Mouse (Mus musculus) left cerebral cortex, postnatal 14 days (tissue): ENCODE data around the gene Casq2. TPM values are rescaled to one million over a fixed set of nuclear protein-coding genes. Genes with fewer than 3 reads are reported as not detected.
A peak's percentile ranks its signal among the peaks of the same experiment; 100 is the strongest.

Source experiments
- DNase-seq, 2 experiments: peaks; one replicate each; pipeline ENCODE4 v3.0.0; 2021 to 2022; ENCODE audit warnings: low spot score in 2 of 2, mixed read lengths in 1 of 2
- intact Hi-C: fragments of 180-260 bp; cut with DNase I; formaldehyde crosslinking; loops from one replicate; pipeline ENCODE4 v1.15.1; 2025
- total RNA-seq, 2 experiments: library from RNA; stranded (reverse); gene quantifications; 2 replicates each; pipeline ENCODE4 v1.2.3; 2021

Casq2 gene
- total RNA-seq, 2 experiments from 2014 or later = 1.5 to 2.2 TPM

DNA sequence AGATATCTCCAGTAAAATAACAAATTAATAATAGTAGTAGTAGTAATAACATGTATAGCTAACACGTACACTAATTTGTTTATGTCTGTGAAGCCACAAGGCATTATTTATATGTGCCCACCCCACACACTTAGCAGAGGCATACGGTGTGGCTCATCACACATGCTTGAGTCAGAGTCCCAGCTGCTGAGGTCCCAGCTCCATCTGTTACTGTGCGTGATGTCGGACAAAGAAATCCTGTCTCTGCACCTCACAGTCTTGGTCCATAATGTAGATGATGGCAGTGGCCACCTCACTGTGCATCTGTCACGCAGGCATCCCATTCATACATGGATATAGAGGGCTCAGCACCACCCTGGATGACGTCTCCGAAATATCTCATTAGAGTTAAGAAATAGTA lies 15.9 kb upstream of the Casq2 start:
- peak in 1 of 2 experiments; percentile 12 for DNase-seq
- intact Hi-C loops = no loop called here

DNA sequence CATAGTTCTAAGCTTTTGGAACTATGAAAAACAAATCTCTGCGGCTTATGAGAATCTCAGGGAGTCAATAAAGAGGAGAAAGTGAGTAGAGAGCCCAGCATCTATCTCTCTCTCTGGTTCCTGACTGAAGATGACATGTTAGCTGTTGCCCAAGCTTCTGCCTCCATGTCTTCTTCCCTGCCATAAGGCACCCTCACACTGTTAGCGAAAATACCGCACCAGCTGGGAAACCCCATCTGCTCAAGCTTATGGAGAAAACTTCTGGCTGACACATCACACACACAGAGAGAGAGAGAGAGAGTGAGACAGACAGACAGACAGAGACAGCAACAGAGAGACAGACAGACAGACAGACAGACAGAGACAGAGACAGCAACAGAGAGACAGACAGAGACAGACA lies 15.2 kb upstream of the Casq2 start:
- peak; percentile 34 to 75 for DNase-seq
- intact Hi-C loops = no loop called here

DNA sequence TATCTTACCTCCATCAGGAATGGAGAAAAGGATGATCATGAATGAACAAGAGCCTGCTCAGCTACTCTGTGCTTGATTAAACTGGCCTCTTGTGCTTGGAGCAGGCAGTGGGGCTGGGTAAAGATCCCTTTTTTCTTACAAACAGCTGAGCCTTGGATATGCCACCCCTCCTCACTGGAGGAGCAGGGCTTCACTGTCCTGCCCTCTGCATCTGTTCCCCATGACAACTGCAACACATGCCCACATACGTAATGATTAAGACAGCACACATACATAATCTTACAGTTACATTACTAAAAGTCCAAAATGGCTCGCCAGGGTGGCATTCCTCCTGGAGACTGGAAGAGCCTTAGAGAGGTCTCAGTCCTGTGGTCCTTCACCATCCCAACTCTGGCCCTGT lies 6.8 kb upstream of the Casq2 start:
- DNase-seq = no peak

DNA sequence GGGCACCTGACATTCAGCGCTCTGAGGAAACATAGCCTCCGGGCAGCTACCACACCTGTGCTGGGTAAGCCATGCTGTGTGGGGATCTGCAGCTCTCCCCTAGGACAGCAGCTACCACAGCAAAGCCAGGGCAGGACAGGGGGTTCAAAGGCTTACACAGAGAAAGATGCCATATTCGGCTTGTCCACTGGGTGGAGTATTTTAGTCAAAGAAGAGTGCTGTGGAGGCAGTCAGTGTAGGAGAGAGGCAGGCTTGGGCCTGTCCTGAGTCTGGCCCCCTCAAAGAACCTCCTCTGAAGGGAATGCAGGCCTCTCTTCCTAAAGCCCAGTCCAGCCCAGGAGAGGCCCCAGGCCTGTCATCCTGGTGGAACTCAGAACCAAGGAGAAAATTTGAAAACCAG lies 4.4 kb upstream of the Casq2 start:
- intact Hi-C loops = loop anchor here (2.0 to 5.0 kb wide), 2 partner anchors 161 to 610 kb away; no protein-coding TSS in a partner anchor
- peak; percentile 69 to 83 for DNase-seq

More for the DNA sequence above, 6.8 kb upstream of the Casq2 start:
- intact Hi-C loops = no loop called here

DNA sequence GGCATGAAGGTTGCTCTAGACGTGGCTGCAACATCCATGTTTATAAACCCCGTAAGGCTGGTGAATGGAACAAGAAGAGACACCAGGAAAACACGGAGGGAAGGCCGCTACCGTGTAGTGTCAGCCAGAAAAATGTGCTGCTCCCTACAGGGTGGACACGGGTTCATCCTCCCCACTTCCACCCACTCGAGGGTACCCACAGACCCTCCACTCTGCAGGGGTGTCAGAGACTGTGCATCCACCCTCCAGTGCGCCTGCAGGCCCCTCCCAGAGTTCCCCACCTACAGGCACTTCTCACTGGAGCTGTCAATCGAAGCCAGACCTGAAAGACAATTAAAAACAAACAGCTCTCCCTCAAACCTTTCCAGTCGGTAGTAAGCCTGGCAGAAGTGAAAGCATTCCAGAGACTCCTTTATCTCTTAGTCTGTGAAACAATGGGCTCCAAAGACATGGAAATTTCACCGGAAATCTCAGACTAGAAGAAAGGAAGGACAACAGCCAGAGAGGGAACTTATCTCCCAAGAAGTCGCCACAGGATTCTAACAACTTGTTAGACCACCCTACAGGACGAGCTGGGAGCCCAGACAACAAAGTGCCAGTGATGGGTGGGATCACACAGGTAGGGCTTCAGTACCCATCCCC lies 2.5 kb upstream of the Casq2 start:
- no peak for DNase-seq
- intact Hi-C loops = loop anchor here (5.0 kb wide), 1 partner anchor 609 kb away; no protein-coding TSS in a partner anchor

DNA sequence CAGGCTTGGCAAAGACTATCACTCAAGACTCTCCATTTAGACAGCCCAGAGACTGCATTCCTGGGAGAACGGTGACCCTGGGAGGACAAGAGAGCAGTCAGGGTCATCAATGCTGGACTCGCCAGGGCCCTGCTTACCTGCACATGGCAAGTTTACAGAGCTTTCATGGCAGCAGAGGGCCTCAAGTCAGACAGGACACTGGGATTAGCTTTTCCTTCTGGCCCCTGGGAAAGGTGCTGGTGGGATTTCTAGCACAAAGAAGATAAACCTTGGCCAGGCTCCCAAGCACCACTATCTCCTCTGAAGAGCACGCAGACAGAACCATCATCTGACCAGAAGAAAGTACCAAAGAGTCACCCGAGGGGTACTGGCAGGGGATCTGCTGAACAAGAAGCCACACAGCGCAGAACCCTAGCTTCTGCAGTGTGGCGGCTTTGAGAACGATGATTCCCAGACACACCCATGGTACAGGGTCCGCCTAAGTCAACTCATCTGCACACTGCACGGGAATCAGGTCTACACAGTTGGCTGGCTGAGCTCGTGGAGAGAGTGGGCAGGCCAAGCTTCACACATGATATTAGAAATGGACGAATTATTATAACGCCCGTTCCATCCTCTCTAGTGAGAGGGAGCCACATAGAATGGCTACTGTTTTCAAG lies 1.3 kb upstream of the Casq2 start:
- intact Hi-C loops = loop anchor here (5.0 kb wide), 1 partner anchor 607 kb away; no protein-coding TSS in a partner anchor
- no peak for DNase-seq

DNA sequence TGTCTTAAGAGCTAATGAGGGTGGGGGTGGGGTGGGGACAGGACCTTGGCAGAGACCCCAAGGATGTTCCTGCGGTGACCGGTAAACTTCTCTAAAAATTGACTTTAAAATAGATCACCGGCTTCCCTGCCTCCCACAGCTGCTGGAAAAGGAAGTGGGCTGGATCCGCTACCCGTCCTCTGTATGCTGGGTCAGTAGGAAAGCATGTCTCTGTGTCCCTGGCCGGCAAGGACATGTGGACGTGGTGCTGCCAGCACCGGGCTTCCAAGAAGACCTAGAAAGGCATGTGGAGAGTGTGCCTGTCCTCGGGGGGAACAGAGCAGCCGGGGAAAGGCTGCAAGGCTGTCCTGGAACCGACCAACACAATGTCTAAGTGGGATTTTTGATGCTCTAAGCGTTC lies 496 bp upstream of the Casq2 start:
- intact Hi-C loops = no loop called here
- DNase-seq = no peak

DNA sequence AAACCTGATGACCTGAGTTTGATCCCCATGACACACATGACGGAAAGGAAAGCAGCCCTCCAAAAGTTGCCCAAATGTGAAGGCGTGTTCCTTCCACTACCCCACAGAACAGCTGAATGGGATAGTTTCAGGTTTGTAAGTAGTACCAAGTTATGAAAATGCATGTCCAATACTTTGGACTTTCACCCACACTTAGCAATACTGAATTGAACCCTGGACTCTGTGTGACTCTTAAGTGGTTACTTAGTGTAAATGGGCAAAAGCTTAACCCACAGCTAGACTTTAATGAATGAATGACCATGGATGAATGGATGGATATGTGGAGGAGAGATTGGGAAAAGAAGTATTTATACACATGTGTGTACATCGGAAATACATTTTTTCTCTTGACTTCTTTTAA lies 8.6 kb downstream of the Casq2 start:
- intact Hi-C loops = no loop called here
- DNase-seq = no peak

DNA sequence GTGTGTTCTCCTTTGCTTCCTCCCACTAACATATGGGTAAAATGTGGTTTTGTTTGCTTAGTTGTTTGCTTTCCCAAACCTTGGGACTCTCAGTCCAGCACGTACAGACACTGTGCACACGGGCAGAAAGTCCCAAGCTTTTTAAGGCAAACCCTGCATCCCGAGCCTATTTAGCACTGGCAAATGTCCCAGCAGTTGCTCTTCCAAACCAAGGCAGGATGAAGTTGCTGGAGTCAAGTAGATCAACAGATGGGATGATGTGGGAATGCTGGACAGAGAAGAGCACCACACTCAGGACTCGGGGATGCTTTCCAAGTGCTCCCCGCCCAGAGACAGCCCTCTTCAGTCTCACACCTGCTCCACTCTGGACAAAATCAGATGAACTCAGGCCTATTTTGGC lies 9.2 kb downstream of the Casq2 start:
- DNase-seq = no peak
- intact Hi-C loops = no loop called here

DNA sequence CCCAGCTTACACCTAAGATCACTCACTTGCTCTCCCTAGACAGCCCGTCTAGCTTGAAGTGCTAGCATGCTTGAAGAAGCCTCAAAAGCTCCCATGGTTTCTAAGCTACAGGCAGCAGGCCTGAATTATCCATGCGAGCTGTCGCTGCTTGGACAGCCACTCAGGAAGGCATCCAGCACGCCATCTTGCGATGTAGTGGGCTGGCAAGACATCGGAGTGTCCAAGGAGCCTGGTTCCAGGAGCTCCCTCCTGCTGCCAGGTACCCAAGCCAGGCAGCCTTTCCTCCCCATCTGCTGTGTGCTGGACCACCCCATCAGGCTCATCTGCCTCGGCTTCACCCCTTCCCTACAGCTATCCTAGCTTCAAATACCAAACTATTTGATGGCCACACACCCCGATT lies 10.2 kb downstream of the Casq2 start:
- no peak for DNase-seq
- intact Hi-C loops = no loop called here

DNA sequence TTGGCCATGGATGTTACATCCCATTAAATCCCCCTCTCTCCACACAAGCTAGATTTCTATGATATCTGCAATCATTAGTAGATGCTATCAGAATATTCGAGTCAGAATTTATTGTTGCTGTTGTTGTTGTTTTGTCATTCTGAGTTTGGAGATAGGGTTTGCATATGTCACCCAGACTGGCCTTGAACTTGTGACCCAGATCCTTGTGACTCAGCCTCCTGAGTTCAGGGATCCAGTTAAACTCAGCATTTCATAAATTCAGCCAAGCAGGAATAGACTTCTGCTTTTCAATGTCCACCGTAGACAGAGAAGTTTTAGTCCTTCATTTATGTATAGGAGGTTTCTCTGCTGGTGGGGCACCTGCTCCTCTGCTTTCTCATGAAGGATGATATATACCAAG lies 10.8 kb downstream of the Casq2 start:
- DNase-seq = no peak
- intact Hi-C loops = no loop called here

DNA sequence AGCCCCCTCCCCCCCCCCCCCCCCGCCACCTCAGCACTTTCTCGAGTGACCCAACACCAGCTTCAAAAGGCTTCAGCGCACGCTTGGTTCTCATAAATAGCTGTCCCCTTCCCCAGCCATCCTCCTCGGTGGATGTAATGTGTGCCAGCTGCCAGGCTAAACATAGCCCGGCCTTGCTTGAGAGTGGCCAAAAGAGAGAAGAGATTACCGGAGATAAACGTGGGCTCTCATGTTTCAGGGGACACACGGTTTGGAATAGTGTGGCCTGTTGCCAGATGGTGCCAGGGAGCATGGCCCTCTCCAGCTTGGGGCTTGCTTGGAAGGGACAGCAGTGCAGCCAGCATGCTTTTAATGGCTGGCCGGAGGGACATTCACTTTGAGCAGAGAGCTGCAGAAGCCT lies 13.0 kb downstream of the Casq2 start:
- no peak for DNase-seq
- intact Hi-C loops = no loop called here

DNA sequence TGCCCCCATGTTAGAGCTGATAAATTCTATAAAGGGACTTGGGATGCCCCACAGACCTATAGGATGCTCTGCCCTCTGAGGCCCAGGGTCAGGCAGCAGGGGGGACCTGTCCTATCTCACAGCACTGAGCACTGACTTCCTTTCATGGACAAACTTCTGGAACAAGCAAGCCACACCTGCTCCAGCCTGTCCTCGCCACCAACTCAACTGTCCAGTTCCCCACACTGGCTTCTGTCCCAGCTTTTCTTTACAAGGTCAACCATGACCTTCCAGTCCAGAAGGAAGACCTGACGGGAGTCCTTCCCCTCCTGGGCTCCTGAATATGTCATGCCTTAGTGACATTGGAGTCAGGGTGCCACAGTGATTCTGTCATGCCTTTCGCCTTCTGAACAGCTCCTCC lies 13.6 kb downstream of the Casq2 start:
- intact Hi-C loops = no loop called here

DNA sequence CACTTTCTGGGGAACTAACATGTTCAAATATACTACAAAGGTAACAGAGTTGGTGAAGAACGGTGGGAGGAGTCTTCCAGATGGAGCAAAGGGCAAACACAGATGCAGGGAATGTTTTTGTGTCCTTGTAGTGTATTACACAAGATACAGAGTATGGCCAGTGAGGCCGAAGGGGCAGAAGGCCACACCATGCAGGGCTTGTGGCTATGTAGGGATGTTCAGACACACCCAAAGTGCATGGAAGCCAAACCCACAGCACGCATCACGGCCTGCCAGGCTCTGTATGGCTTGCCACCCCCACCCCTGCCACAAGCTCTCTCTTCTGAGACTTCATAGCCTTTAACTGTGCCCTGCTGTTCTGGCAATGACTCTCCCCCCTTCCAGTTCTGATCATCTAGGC lies 15.2 kb downstream of the Casq2 start:
- intact Hi-C loops = no loop called here
- no peak for DNase-seq

More for the DNA sequence above, 13.6 kb downstream of the Casq2 start:
- DNase-seq = no peak

DNA sequence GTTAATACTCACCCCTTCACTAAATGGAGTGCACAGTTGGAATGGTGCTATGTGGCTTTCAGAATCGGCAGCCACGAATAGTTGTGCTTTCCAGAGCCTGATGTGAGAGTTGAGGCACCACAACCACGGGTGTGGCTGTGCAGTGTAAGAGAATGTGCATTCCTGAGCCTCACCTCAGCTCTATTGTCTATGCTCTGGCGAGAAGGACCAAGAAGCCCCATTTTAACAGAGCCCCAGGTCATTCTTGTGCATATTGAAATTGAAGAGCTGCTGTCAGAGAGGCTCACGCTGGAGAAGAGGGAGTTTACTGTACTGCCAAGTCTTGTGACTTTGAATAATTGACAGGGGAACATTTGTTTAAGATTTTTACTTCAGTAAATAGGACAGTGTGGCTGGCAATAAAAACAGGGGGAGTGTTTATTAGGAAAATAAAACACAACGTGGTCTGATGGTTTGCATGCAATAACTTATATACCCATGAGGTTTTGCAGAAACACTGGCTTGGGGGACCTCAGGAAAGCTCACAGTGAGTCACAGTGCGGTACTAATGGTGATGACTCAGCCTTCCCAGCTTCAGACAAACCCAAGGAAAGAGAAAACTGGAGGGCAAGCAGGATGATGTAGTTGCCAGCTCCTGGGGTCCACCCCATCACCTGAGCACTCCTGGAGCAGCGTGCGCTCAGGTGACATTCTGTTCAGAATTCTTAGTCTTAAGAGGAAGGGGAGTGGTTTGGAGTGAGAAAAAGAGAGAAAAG lies 17.8 kb downstream of the Casq2 start:
- intact Hi-C loops = no loop called here

DNA sequence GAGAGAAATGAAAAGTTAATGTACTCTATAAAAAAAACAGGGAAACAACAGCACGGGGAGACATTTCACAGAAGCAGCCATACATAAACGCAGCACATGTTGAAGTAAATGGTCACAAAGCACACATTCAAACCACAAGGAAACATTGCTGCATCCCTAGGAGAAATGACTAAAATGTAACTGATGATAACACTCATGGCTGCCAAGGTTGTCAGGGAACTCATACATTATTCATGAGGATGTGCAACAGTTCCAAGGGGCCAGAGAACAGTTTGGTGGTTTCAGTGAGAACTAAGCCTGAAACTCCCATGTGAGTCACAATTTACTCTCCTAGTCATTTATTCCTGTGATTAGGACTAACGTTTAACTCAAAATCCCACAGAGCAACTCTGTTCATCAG lies 22.0 kb downstream of the Casq2 start:
- no peak for DNase-seq
- intact Hi-C loops = no loop called here

More for the DNA sequence above, 17.8 kb downstream of the Casq2 start:
- no peak for DNase-seq

DNA sequence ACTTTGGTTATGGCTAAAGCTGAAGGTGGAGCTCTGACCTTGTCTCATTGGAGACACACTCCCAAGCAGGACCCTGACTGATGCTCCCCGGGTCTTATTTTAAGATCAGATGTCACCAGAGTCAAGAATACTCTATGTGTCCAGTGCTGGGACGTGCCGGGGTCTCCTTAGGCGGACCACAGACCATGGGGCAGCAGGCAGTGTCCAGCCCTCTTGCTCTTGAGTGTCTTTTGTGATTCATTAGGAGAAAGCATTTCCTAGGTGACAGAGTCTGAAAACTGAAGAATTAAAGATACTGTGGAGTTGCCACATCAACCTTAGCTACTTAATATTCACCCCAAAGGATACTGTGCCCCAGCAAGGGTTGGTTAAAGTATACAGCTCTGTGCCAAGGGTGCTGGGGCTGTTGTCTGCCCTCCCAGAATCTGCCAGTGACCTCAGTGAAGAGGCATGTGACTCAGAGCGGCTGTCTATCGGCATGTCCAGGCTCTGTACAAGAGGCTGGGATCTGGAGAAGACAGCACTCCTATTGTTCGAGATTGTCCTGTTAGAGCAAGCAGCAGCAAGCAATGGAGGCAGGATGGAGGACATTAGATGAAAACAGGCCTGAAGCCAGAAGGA lies 25.9 kb downstream of the Casq2 start:
- intact Hi-C loops = no loop called here
- no peak for DNase-seq

DNA sequence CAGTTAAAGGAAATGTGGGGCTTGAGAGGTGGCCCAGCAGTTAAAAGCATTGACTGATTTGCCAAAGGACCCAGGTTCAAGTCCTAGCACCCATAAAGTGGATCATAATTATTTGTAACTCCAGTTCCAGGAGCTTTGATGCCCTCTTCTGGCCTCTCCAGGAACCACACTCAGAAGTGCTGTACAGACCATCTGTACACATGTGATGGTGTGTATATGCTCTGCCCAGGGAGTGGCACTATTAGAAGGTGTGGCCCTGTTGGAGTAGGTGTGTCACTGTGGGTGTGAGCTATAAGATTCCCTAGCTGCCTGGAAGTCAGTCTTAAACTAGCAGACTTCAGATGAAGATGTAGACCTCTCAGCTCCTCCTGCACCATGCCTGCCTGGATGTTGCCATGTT lies 34.7 kb downstream of the Casq2 start:
- DNase-seq = no peak
- intact Hi-C loops = no loop called here

DNA sequence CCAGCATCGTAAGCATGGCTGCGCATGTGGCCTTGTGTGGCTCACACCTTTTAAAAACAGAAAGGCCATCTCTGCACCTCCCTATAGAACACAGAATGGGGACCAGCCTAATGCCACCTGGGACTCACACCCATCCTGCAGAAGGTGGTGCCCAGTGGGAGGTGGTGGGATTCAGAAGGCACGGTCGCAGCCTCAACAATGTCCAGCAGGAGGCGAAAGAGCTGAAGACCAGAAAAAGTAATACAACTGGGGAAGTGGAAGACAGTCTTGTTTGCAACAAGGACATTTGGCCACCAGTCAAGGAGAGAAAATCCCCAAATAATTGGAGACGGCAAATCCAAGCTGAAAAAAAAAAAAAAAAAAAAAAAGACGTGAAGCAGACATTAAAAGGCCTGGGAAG lies 35.8 kb downstream of the Casq2 start:
- intact Hi-C loops = no loop called here
- DNase-seq = no peak

DNA sequence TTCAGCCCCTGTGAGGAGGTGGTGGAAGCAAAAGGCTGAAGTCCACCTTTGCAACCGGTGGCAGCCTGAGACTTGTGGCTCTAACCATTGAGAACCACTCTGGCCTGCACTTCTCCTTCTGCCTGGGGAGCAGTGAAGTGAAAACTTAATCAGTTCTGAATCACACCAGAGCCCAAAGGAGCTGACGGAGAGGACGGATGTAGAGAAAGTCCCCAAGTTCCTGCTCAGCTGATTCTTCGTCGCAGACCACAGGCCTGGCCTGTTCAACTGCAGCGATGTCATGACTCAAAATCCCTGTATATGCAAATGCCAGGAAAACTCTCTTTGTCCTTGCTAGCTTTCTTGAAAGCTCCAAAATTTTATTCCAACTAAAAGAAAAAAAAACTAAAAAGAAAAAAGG lies 37.4 kb downstream of the Casq2 start:
- no peak for DNase-seq
- intact Hi-C loops = no loop called here
